Mouse (Mus musculus): ENCODE data around the gene Rnf144b.

- TF ChIP-seq CTCF (IDR thresholded peaks at IDR 0.05; ENCODE audit: extremely low read depth, insufficient read depth, low read length): no peak
- no peak for TF ChIP-seq POLR2A (IDR thresholded peaks at IDR 0.05; ENCODE audit: extremely low read depth, insufficient read depth, low read length)
Measured at GRCm38 (mm10) chr13:47077367-47077766, 45.1 kb upstream of the Rnf144b start.
